Mouse (Mus musculus): ENCODE measurements around the gene Frmd4b.

DNA sequence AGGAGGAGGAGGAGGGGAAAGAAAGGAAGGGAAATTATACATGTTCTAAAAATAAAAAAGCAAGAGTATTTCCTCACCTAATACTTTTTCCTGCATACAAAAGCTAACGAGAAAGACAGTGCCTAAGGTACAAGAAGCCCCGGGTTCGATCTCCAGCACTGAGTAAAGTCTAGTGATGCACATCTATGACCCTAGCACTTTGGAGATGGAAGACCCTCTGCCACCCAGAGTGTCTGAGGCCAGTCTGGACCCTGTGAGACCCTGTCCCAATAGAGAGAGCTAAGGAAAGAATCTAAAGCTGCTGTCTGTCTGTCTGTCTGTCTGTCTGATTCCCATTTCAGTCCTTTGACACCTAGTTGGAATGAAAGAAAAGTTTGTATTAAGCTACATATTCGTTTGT lies 40.0 kb downstream of the Frmd4b start:
- TF ChIP-seq CTCF (IDR thresholded peaks at IDR 0.05; ENCODE audit: low read depth, low read length) (no peak), GATA1 (IDR thresholded peaks at IDR 0.05; ENCODE audit: borderline replicate concordance, low read length) (no peak), POLR2AphosphoS5 (IDR thresholded peaks at IDR 0.05; ENCODE audit: insufficient replicate concordance, low read depth, low read length) (no peak), GATA2 (IDR thresholded peaks at IDR 0.05; ENCODE audit: borderline replicate concordance, low read depth, low read length) (no peak)
